Mouse (Mus musculus): ENCODE measurements at regions not wholly inside any gene's neighbourhood (a gene's known extent, or its start where the extent isn't known, plus 50 kb on each side); places are given as distances from the start of the nearest gene placed in this dataset.

GRCm38 (mm10) chr11:50547776-50548175, 54.1 kb upstream of the Adamts2 start:
- no peak for DNase-seq (ENCODE audit: inconsistent ontology term)

GRCm38 (mm10) chr11:50546456-50547144, 55.3 kb upstream of the Adamts2 start:
- DNase-seq (ENCODE audit: inconsistent ontology term) = no peak

- no peak for DNase-seq (ENCODE audit: inconsistent ontology term)
Observed at GRCm38 (mm10) chr11:50545421-50545820, 56.5 kb upstream of the Adamts2 start.

GRCm38 (mm10) chr11:50540136-50540535, 61.7 kb upstream of the Adamts2 start:
- DNase-seq (ENCODE audit: inconsistent ontology term) = peak; percentile 18

DNA sequence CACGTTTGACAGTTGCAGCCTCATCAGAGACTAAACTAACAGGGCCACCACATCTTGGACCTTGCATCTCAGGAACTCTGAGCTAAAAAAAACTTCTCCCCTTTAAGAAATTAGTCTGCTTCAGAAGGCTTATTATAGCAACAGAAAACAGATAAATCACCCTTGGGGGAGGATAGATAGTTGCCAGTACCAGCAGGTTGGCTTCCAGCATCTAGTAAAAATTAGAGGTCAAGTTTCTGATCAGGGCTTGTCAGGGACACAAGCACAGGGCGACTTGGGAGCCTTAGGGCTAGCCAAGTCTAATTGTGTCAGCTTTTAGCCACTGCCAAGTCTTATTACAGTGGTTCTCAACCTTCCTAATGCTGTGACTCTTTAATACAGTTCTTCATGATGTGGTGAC, 67.6 kb upstream of the Adamts2 start:
- DNase-seq (ENCODE audit: inconsistent ontology term) = no peak

DNA sequence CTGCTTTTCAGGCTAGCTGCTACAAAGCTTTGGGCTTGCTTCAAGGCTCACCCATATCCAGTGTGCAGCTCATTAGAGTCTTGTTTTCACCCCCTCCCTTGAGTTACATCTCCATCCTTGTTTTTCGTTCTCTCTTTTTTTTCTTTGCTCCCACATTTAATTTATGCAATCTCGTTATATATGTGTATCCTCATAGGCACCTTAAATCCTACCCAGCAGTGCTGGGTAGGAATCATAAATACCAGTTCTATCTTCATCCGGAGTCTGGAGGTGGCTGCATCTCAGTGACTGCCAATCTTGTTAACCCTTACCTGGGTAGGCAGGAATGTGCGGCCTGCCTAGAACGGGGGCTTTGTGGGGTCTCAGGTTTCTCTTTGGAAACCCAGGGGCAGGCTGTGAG, 74.0 kb upstream of the Adamts2 start:
- DNase-seq (ENCODE audit: inconsistent ontology term) = no peak

DNA sequence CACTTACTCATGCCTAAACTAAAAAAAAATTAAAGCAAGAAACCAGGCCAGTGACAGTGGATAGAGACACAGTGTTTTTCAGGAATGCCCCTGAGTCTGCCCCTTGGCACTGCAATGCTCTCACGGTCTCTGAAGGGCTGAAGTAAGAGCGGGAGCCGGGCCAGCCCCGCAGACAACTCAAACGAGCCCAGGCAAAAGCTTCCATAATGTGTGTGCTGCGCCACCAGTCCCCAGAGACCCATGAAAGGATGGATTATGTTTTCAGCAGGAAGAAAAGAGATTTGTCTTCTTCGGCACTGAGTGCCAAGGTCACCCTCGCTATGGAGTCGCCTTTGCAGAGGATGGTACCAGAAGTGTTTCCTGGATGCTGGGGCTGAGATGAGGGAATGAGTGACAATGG, 81.7 kb upstream of the Adamts2 start:
- no peak for DNase-seq (ENCODE audit: inconsistent ontology term)

DNA sequence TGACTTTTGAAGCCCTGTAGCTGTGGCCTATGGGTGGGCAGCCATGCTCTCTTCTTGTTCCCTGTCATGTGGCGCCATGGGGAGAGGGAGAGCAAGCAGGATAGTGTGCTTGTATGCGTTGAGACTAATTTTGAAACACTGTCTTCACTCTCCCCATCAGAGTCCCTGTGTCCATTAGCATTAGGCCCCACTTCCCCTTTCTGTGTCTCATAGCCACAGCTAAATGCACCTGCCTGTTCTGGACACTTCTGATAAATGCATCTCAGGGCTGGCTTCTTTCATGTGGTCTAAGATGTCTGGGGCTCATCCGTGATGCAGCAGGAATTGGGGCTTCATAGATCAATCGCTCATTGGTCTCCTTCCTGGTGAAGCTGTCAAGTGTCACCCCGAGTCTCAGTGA, 77.0 kb upstream of the Rufy1 start:
- no peak for DNase-seq (ENCODE audit: inconsistent ontology term)

GRCm38 (mm10) chr11:50507498-50507824, 76.5 kb upstream of the Rufy1 start:
- no peak for DNase-seq (ENCODE audit: inconsistent ontology term)

- DNase-seq (ENCODE audit: inconsistent ontology term) = no peak
Observed at GRCm38 (mm10) chr11:50506820-50507497, 76.0 kb upstream of the Rufy1 start.

GRCm38 (mm10) chr11:50501352-50501751, 70.4 kb upstream of the Rufy1 start:
- DNase-seq (ENCODE audit: inconsistent ontology term) = no peak

DNA sequence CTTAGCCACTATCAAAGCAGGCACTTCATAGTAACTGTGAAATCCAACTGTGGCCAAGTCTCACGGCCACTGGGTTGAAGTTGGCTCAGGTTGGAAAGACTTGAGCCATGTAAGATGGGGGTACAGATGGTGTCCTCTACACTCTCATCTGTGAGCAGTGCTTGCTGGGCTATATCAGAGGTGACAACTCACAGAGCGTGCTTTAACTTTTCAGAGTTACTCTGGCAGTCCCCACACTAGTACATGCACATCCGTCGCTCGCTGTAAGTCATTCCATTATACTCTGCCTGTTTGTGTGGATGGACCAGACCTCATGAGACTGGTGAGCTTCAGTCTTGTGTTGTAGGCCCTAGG, 62.2 kb upstream of the Rufy1 start:
- no peak for DNase-seq (ENCODE audit: inconsistent ontology term)

- no peak for DNase-seq (ENCODE audit: inconsistent ontology term)
Observed at GRCm38 (mm10) chr11:50492399-50493122, 61.6 kb upstream of the Rufy1 start.

GRCm38 (mm10) chr11:50483821-50484220, 52.9 kb upstream of the Rufy1 start:
- DNase-seq (ENCODE audit: inconsistent ontology term) = no peak

GRCm38 (mm10) chr11:50483116-50483515, 52.2 kb upstream of the Rufy1 start:
- DNase-seq (ENCODE audit: inconsistent ontology term) = no peak

DNA sequence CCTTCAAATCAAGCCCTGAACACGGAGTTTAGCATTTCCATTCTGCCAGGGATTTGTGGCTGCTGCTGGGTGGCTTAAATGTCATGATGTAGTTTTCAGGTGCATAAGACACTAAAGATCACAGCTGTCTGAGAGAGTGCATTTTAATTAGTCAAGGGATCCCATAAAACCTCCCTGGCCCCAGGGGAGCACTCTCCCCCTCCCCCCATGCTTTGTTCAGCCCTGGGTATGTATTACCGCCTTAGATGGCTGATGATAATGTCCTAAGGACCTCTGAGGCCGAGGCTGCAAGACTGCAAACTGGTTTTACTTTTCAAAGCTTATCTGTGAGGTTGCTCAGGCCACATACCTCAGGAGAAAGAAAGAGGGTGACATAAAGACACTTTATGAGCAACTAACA, 51.7 kb upstream of the Rufy1 start:
- no peak for DNase-seq (ENCODE audit: inconsistent ontology term)

All from Muller cell, postnatal 12 days (primary cell).